9 mouse cellular contexts compared by ENCODE assay signal in the genomic region with DNA sequence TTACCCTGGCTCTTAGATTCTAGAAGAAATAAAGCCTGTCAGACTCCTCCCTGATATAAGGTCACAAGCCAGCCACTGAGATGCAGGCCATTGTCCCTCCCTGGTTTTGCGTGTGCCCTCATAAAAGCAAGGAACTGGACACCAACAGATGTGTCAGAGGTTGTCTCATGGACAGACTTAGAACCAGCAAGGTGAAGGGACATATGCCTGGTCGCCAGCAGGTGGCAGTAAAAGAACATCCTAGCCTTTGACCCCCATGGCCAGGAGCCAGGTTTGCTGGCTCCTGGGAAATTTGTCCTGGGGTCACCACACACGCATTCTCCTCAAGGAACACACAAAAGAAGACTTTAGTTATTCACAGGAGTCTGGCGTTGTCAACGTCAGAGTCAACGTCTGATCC.
DNase-seq lines count a peak whose midpoint lies in the region; ATAC-seq and TF ChIP-seq lines count a peak whose summit lies in the region.
"Had no signal": no experiment of that assay in that cellular context is flagged by ENCODE, and none has a peak within 500 bp of the region (broad histone marks: within the 10 kb centered on the region; RNA-seq: fewer than 3 reads in every experiment).

No protein-coding gene starts in this region.

- TF ChIP-seq CTCF in ES-Bruce4 (IDR thresholded peaks at IDR 0.05; ENCODE audit: low read depth, low read length): peak; percentile 78

- no peak overlapping the region for H3K27ac ChIP-seq in kidney, embryonic 15.5 days
- H3K27ac ChIP-seq in ES-Bruce4 (ENCODE audit: insufficient read depth, low read length): no peak overlapping the region
- no peak overlapping the region for H3K27ac ChIP-seq in limb, embryonic 11.5 days (replicated peaks; ENCODE audit: low read depth, low read length)
- H3K27ac ChIP-seq: embryonic facial prominence, embryonic 15.5 days; limb, embryonic 15.5 days had no signal

- no peak for TF ChIP-seq EP300 in ES-Bruce4 (IDR thresholded peaks at IDR 0.05; ENCODE audit: insufficient read depth, low read depth, low read length)

- no peak for TF ChIP-seq POLR2A in ES-Bruce4 (IDR thresholded peaks at IDR 0.05; ENCODE audit: insufficient read depth, low read length)

- H3K4me1 ChIP-seq in kidney, embryonic 15.5 days: peaks cover 28% of the 10 kb centered on the region
- H3K4me1 ChIP-seq in ES-Bruce4 (ENCODE audit: control insufficient read depth, insufficient read depth, low read length): no peaks in the 10 kb centered on the region
- peaks cover 7% of the 10 kb centered on the region for H3K4me1 ChIP-seq in limb, embryonic 11.5 days (ENCODE audit: control insufficient read depth, insufficient read depth, low read length)
- H3K4me1 ChIP-seq: embryonic facial prominence, embryonic 15.5 days had no signal

- no peaks in the 10 kb centered on the region for H3K9me3 ChIP-seq in kidney, embryonic 15.5 days (replicated peaks)
- H3K9me3 ChIP-seq in ES-Bruce4 (replicated peaks; ENCODE audit: control insufficient read depth, insufficient read depth, low read length, poor library complexity, severe bottlenecking): no peaks in the 10 kb centered on the region
- no peaks in the 10 kb centered on the region for H3K9me3 ChIP-seq in limb, embryonic 11.5 days (ENCODE audit: control insufficient read depth, low read length)
- H3K9me3 ChIP-seq: embryonic facial prominence, embryonic 15.5 days; limb, embryonic 15.5 days had no signal

- peak; percentile 38 for DNase-seq in kidney, adult 9 months
- DNase-seq in adrenal gland, postnatal 25 days: peak; percentile 23
- DNase-seq in limb, embryonic 11.5 days (ENCODE audit: low spot score): peak; percentile 77
- no peak for DNase-seq in right cerebral cortex, adult 2 months (ENCODE audit: low spot score in 2 of 2)
- no peak for DNase-seq in adipocyte (ENCODE audit: low spot score)

- no peaks in the 10 kb centered on the region for H3K36me3 ChIP-seq in kidney, embryonic 15.5 days
- no peaks in the 10 kb centered on the region for H3K36me3 ChIP-seq in ES-Bruce4 (ENCODE audit: control insufficient read depth, insufficient read depth, low read length, poor library complexity, severe bottlenecking)
- H3K36me3 ChIP-seq in limb, embryonic 11.5 days (ENCODE audit: control insufficient read depth, insufficient read depth, low read length): no peaks in the 10 kb centered on the region
- H3K36me3 ChIP-seq: embryonic facial prominence, embryonic 15.5 days; limb, embryonic 15.5 days had no signal

- no peak for ATAC-seq in kidney, embryonic 15.5 days (replicated peaks; ENCODE audit: low FRiP score)
- ATAC-seq in limb, embryonic 11.5 days (ENCODE audit: insufficient number of reproducible peaks, low FRiP score, low TSS enrichment, low read depth): no peak

- H3K4me3 ChIP-seq in kidney, embryonic 15.5 days (replicated peaks): no peak overlapping the region
- no peak overlapping the region for H3K4me3 ChIP-seq in ES-Bruce4 (ENCODE audit: low read depth, low read length)
- no peak overlapping the region for H3K4me3 ChIP-seq in limb, embryonic 11.5 days (ENCODE audit: low read depth, low read length)
- H3K4me3 ChIP-seq: embryonic facial prominence, embryonic 15.5 days; limb, embryonic 15.5 days had no signal

- H3K27me3 ChIP-seq in kidney, embryonic 15.5 days: no peaks in the 10 kb centered on the region
- H3K27me3 ChIP-seq in ES-Bruce4 (ENCODE audit: control insufficient read depth, insufficient read depth, low read length, poor library complexity, severe bottlenecking): no peaks in the 10 kb centered on the region
- H3K27me3 ChIP-seq in limb, embryonic 11.5 days (ENCODE audit: control insufficient read depth, insufficient read depth, low read length): no peaks in the 10 kb centered on the region

- no peak overlapping the region for H3K9ac ChIP-seq in kidney, embryonic 15.5 days
- no peak overlapping the region for H3K9ac ChIP-seq in ES-Bruce4 (ENCODE audit: low read depth, poor library complexity, severe bottlenecking)
- H3K9ac ChIP-seq in limb, embryonic 11.5 days (ENCODE audit: low read length): no peak overlapping the region
- H3K9ac ChIP-seq: embryonic facial prominence, embryonic 15.5 days; limb, embryonic 15.5 days had no signal

- no peak overlapping the region for H3K4me2 ChIP-seq in kidney, embryonic 15.5 days
- H3K4me2 ChIP-seq in limb, embryonic 11.5 days (ENCODE audit: low read depth, severe bottlenecking): no peak overlapping the region
- H3K4me2 ChIP-seq: embryonic facial prominence, embryonic 15.5 days; limb, embryonic 15.5 days had no signal

- WGBS in kidney, embryonic 15.5 days: 25% methylated on average over 6 of the region's 6 CpGs
- WGBS in limb, embryonic 11.5 days: 26% methylated on average over 6 of the region's 6 CpGs

Comparison
In these comparisons a context has a peak if more than half of its experiments do, and no peak if none do; other contexts are left out.
1. DNase-seq: peak in kidney, adult 9 months (single experiment), adrenal gland, postnatal 25 days (single experiment) and limb, embryonic 11.5 days (single experiment); none in right cerebral cortex, adult 2 months (0 of 2) and adipocyte (single experiment).